Mouse (Mus musculus): ENCODE measurements around the gene Epx. TPM values are rescaled to one million over a fixed set of nuclear protein-coding genes. Genes with fewer than 3 reads are reported as not detected.

Gene Epx
- polyA plus RNA-seq, 1 experiment from 2014 or later, result not detected

DNA sequence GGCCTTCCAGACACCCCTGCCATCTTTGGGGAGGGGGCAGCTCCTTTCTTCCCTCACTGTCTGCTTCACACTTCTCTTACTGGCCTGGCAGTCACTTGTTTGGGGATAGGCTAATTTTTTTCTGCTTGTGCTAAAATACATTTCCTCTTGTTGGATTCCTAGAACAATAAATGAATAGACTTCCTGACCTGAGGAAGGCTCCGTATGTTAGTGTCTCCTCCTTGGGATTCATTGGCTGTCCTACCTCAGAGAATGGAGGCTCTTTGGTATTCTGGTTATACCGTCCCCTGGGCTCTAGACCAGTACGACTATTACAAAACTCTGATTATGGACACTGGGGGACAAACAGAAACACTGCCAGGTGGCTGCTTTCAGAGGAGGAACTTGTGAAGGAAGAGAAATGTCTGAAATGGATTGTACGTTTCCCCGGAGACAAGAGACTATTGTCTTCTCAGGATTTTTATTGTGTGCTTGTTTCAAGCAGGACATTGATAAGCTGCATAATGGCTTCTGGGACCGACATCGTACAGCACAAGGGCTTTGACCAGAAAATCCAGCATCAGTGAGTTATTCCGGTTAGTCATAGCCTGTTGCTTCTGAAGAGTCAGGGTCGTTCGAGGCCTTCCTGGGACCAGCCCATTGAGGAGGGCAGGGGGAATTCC lies 47.0 kb downstream of the Epx start, which contains the start of gene Lpo:
Gene Lpo, minus strand, starts transcription at position 51 of the 662 bp plus-strand sequence.
- ATAC-seq (ENCODE audit: borderline replicate concordance, extremely low read depth, low FRiP score, low TSS enrichment), result no peak

DNA sequence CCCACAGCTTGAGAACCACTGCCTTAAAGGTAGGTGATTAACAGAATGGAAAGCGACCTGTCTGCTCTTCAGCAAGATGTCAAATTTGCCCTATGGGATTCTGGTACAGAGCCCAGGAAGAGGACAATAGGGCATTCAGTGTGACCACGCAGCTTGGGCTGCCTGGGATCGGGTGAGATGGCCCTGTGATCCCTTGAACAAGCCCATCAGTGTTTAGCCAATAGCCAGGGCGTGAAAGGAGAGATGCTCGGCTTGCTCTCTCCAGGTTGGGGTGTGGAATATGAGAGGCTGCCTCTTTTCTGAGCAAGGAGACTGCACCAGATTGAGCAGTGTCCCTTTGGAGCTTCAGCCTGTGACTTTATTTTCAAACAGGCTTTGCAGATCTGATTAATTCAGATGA lies 53.8 kb downstream of the Epx start:
- ATAC-seq (ENCODE audit: borderline replicate concordance, extremely low read depth, low FRiP score, low TSS enrichment), result no peak
- H3K27me3 ChIP-seq, result peaks cover 17% of the 10 kb centered on the region
- H3K4me1 ChIP-seq, result 0 out of 2 replicates have a peak, but pooled peaks cover 3% of the 10 kb centered on the region
- H3K36me3 ChIP-seq, result no peaks in the 10 kb centered on the region
- H3K27ac ChIP-seq, result no peak overlapping the region
- no peak overlapping the region for H3K9ac ChIP-seq
- no peak overlapping the region for H3K4me3 ChIP-seq
- H3K4me2 ChIP-seq, result no peak overlapping the region
- no peaks in the 10 kb centered on the region for H3K9me3 ChIP-seq
- 61% methylated on average over 5 of the region's 5 CpGs for WGBS

More for the DNA sequence above, 47.0 kb downstream of the Epx start, which contains the start of gene Lpo:
- 61% methylated on average over 10 of the region's 10 CpGs for WGBS
- H3K4me1 ChIP-seq, result no peaks in the 10 kb centered on the region
- no peak within 1 kb of the TSS for H3K4me2 ChIP-seq
- H3K4me3 ChIP-seq, result no peak within 1 kb of the TSS
- no peaks in the 10 kb centered on the region for H3K27me3 ChIP-seq
- no peak within 1 kb of the TSS for H3K27ac ChIP-seq
- no peaks in the 10 kb centered on the region for H3K9me3 ChIP-seq
- H3K9ac ChIP-seq, result no peak within 1 kb of the TSS
- H3K36me3 ChIP-seq, result no peaks in the 10 kb centered on the region

DNA sequence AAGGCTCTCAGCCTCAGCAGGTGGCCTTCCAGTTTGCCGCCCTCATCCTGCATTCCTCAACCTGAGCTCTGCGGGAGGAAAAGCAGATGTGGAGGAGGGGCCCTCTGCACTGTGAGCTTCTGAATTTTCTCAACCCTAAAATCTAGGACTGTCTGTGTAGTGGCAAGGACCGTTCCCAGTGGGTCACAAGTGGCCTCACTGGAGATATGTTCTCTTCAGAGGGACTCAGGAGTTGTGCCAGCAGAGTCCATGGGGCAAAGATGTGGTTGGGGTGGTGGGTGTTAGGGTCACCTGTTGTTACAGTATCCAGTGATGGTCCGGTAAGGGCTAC lies 57.9 kb downstream of the Epx start:
- Histone ChIP-seq H3K9ac (no peak overlapping the region), H3K27me3 (peaks cover 26% of the 10 kb centered on the region), H3K36me3 (no peaks in the 10 kb centered on the region), H3K4me1 (0 out of 2 replicates have a peak, but pooled peaks cover 3% of the 10 kb centered on the region), H3K4me2 (peak overlapping the region; percentile 56), H3K27ac (no peak overlapping the region), H3K9me3 (no peaks in the 10 kb centered on the region), H3K4me3 (peak overlapping the region; percentile 31)
- no peak for ATAC-seq (ENCODE audit: borderline replicate concordance, extremely low read depth, low FRiP score, low TSS enrichment)
- WGBS, result 26% methylated on average over 4 of the region's 4 CpGs

DNA sequence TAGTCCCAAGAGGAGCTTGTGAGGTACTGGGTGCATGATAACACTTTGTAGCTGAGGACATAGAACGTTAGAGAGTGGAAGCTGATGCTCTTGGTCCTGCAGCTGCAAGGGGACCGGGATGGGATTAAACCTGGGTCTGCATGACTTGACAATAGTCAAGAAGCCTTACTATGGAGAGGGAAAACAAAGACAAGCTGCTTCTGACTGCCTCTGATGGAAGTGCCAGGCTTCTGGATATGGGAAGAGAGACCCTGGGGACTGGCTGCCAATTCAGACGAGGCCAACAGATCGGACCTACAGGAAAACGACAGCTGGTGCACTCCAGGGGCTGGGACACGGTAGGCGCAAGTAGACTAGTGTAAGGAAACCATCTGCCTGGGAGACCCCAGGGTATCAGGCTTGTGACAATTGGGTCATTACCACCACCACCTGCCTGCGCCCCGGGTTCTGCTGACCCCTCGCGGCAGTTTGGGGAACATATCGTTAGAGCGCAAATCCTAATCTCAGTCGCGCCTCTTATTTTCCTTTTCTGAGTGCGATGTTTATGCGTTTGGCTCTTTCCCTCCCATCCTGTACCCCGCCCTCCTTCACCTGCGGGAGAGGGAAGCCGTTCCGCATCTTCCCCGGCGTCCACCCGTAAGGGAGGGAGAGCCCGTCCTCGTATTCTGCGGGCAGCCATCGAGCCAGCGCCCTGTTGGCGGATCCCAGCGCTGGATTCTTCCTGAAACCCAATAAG lies 58.5 kb downstream of the Epx start:
- Histone ChIP-seq H3K4me1 (0 out of 2 replicates have a peak, but pooled peaks cover 3% of the 10 kb centered on the region), H3K27me3 (peaks cover 20% of the 10 kb centered on the region), H3K36me3 (no peaks in the 10 kb centered on the region), H3K9me3 (no peaks in the 10 kb centered on the region), H3K4me2 (peak overlapping the region; percentile 56), H3K27ac (no peak overlapping the region), H3K9ac (no peak overlapping the region), H3K4me3 (peak overlapping the region; percentile 31)
- ATAC-seq (ENCODE audit: borderline replicate concordance, extremely low read depth, low FRiP score, low TSS enrichment), result no peak
- WGBS, result 2% methylated on average over 30 of the region's 31 CpGs

DNA sequence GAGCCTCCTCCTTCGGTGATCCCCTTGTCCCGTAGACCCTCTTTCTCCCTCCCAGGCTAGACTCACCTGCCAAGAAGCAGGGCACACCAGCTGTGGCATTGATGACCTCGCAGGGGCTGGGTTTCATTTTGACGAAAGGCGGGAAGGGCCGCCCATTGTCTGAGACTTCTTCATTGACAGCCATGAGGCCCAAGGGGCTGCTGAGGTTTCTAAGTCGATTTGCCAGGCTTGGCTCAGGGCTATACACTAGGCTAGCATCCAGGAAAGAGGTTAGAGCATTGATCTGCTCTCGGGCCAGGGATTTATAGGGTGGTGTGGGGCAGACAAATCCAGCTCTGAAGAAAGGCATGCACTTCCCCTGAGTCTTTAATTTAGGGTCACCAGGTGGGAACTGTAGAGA lies 60.5 kb downstream of the Epx start:
- H3K4me3 ChIP-seq, result no peak overlapping the region
- H3K4me1 ChIP-seq, result 0 out of 2 replicates have a peak, but pooled peaks cover 3% of the 10 kb centered on the region
- H3K9me3 ChIP-seq, result no peaks in the 10 kb centered on the region
- H3K27me3 ChIP-seq, result peaks cover 20% of the 10 kb centered on the region
- no peak overlapping the region for H3K27ac ChIP-seq
- no peak overlapping the region for H3K4me2 ChIP-seq
- 68% methylated on average over 8 of the region's 8 CpGs for WGBS
- no peak for ATAC-seq (ENCODE audit: borderline replicate concordance, extremely low read depth, low FRiP score, low TSS enrichment)
- no peaks in the 10 kb centered on the region for H3K36me3 ChIP-seq
- no peak overlapping the region for H3K9ac ChIP-seq

Other genes with a start within 250 kb of the Epx start
- 14.3 and 16.4 TPM in 2 replicates for gene Rnf43, start 212.8 kb downstream of the Epx start, polyA plus RNA-seq (2015; fragmentation: Nextera tagmentation; extraction: Ambion mirVana)
- gene Supt4a, start 138.0 kb downstream of the Epx start, polyA plus RNA-seq (2015; fragmentation: Nextera tagmentation; extraction: Ambion mirVana), result 144 and 155 TPM in 2 replicates
- gene Tspoap1, start 115.0 kb downstream of the Epx start, polyA plus RNA-seq (2015; fragmentation: Nextera tagmentation; extraction: Ambion mirVana), result 1.4 and 2.7 TPM in 2 replicates
- gene Mpo, start 82.0 kb downstream of the Epx start, polyA plus RNA-seq (2015; fragmentation: Nextera tagmentation; extraction: Ambion mirVana), result 0.71 and 2.4 TPM in 2 replicates
- gene Lpo, start 47.2 kb downstream of the Epx start, polyA plus RNA-seq (2015; fragmentation: Nextera tagmentation; extraction: Ambion mirVana), result 0.09 and 0.31 TPM in 2 replicates
- 15.2 and 16.5 TPM in 2 replicates for gene Mks1, start 22.3 kb downstream of the Epx start, polyA plus RNA-seq (2015; fragmentation: Nextera tagmentation; extraction: Ambion mirVana)
- not detected in 2 replicates for gene Olfr462, start 16.7 kb upstream of the Epx start, polyA plus RNA-seq (2015; fragmentation: Nextera tagmentation; extraction: Ambion mirVana)
- not detected in 2 replicates for gene Olfr463, start 21.9 kb upstream of the Epx start, polyA plus RNA-seq (2015; fragmentation: Nextera tagmentation; extraction: Ambion mirVana)
- not detected in 2 replicates for gene Olfr464, start 45.4 kb upstream of the Epx start, polyA plus RNA-seq (2015; fragmentation: Nextera tagmentation; extraction: Ambion mirVana)
- gene Dynll2, start 112.0 kb upstream of the Epx start, polyA plus RNA-seq (2015; fragmentation: Nextera tagmentation; extraction: Ambion mirVana), result 26.1 and 27.6 TPM in 2 replicates
- gene Srsf1, start 171.8 kb upstream of the Epx start, polyA plus RNA-seq (2015; fragmentation: Nextera tagmentation; extraction: Ambion mirVana), result 308 and 313 TPM in 2 replicates
- gene Vezf1, start 192.7 kb upstream of the Epx start, polyA plus RNA-seq (2015; fragmentation: Nextera tagmentation; extraction: Ambion mirVana), result 37.7 and 39.7 TPM in 2 replicates
- 17.7 and 19.7 TPM in 2 replicates for gene Cuedc1, start 222.5 kb upstream of the Epx start, polyA plus RNA-seq (2015; fragmentation: Nextera tagmentation; extraction: Ambion mirVana)